17 mouse cellular contexts compared by ENCODE assay signal in genomic region chr3:135843707-135844106, GRCm38 (mm10). TPM values are rescaled to one million over a fixed set of nuclear protein-coding genes. Genes with fewer than 3 reads are reported as not detected.
DNase-seq lines count a peak whose midpoint lies in the region; ATAC-seq and TF ChIP-seq lines count a peak whose summit lies in the region.
"Had no signal": no experiment of that assay in that cellular context is flagged by ENCODE, and none has a peak within 500 bp of the region (broad histone marks: within the 10 kb centered on the region; RNA-seq: fewer than 3 reads in every experiment).

No protein-coding gene starts in this region.

- DNase-seq in heart, adult 18-20 months = no peak
- peak; percentile 56 for DNase-seq in G1E (ENCODE audit: low spot score)
- DNase-seq in c-Kit-negative CD71-positive TER-119-positive erythroid progenitor cells, embryonic 14.5 days (ENCODE audit: low read depth, low spot score) = peak; percentile 52
- peak; percentile 76 for DNase-seq in liver, embryonic 13.5 days
- no peak for DNase-seq in right cerebral cortex, postnatal 36 days (ENCODE audit: low spot score in 2 of 2)
- DNase-seq in adrenal gland, postnatal 25 days = no peak
- no peak for DNase-seq in testis, postnatal 10 days (ENCODE audit: low spot score)
- DNase-seq: cerebellum, adult 8-10 months; kidney, adult 18-20 months; lung, postnatal 14 days; midbrain, embryonic 14.5 days; right cerebral cortex, postnatal 4 days; thymus, postnatal 36 days had no signal

- TF ChIP-seq CTCF in G1E (IDR thresholded peaks at IDR 0.05; ENCODE audit: low read depth, low read length) = no peak

- no peaks in the 10 kb centered on the region for H3K9me3 ChIP-seq in heart, embryonic 16.5 days (replicated peaks; ENCODE audit: control insufficient read depth, low read length)
- H3K9me3 ChIP-seq in G1E (replicated peaks) = no peaks in the 10 kb centered on the region
- no peaks in the 10 kb centered on the region for H3K9me3 ChIP-seq in liver, embryonic 13.5 days (replicated peaks)
- H3K9me3 ChIP-seq: limb, embryonic 13.5 days had no signal

- WGBS in heart, embryonic 16.5 days = 27% methylated on average over 8 of the region's 8 CpGs
- 22% methylated on average over 8 of the region's 8 CpGs for WGBS in liver, embryonic 13.5 days (ENCODE audit: insufficient replicate concordance)

- H3K27ac ChIP-seq in heart, embryonic 16.5 days (ENCODE audit: low read length) = no peak overlapping the region
- peak overlapping the region; percentile 86 for H3K27ac ChIP-seq in liver, embryonic 13.5 days
- H3K27ac ChIP-seq: limb, embryonic 13.5 days had no signal

- no peaks in the 10 kb centered on the region for H3K36me3 ChIP-seq in heart, embryonic 16.5 days (ENCODE audit: control insufficient read depth, insufficient read depth)
- peaks cover 42% of the 10 kb centered on the region for H3K36me3 ChIP-seq in G1E (replicated peaks)
- peaks cover 23% of the 10 kb centered on the region for H3K36me3 ChIP-seq in liver, embryonic 13.5 days
- H3K36me3 ChIP-seq: limb, embryonic 13.5 days had no signal

- H3K4me2 ChIP-seq in heart, embryonic 16.5 days (ENCODE audit: low read depth, low read length) = peak overlapping the region; percentile 34
- peak overlapping the region; percentile 57 for H3K4me2 ChIP-seq in liver, embryonic 13.5 days
- H3K4me2 ChIP-seq: limb, embryonic 13.5 days had no signal

- H3K27me3 ChIP-seq in heart, embryonic 16.5 days (ENCODE audit: control insufficient read depth, insufficient read depth, low read length) = no peaks in the 10 kb centered on the region
- H3K27me3 ChIP-seq in G1E (ENCODE audit: insufficient read depth, low read length) = no peaks in the 10 kb centered on the region
- no peaks in the 10 kb centered on the region for H3K27me3 ChIP-seq in liver, embryonic 13.5 days
- H3K27me3 ChIP-seq: limb, embryonic 13.5 days; Patski had no signal

- H3K9ac ChIP-seq in heart, embryonic 16.5 days (ENCODE audit: low read length) = no peak overlapping the region
- H3K9ac ChIP-seq in liver, embryonic 13.5 days = peak overlapping the region; percentile 23; the same call in 1 of the 2 replicates
- H3K9ac ChIP-seq: limb, embryonic 13.5 days had no signal

- ATAC-seq in heart, embryonic 16.5 days (replicated peaks; ENCODE audit: extremely low read depth, insufficient read depth, low FRiP score) = peak; percentile 85
- ATAC-seq in G1E (ENCODE audit: extremely low read depth, insufficient number of reproducible peaks, low FRiP score, poor library complexity, severe bottlenecking) = peak; percentile 91
- peak; percentile 97 for ATAC-seq in liver, embryonic 13.5 days (ENCODE audit: low read depth)
- ATAC-seq: CD4-positive, CD25-positive, alpha-beta regulatory T cell, adult 4 months; Patski had no signal

- H3K4me3 ChIP-seq in heart, embryonic 16.5 days (ENCODE audit: low read length) = no peak overlapping the region
- peak overlapping the region; percentile 38; the same call in 1 of the 2 replicates for H3K4me3 ChIP-seq in G1E (ENCODE audit: low read depth, low read length)
- peak overlapping the region; percentile 12 for H3K4me3 ChIP-seq in liver, embryonic 13.5 days (replicated peaks)
- H3K4me3 ChIP-seq: limb, embryonic 13.5 days had no signal

- H3K4me1 ChIP-seq in heart, embryonic 16.5 days (ENCODE audit: control insufficient read depth, insufficient read depth, low read length) = no peaks in the 10 kb centered on the region; the same call in 1 of the 2 replicates
- peaks cover 62% of the 10 kb centered on the region for H3K4me1 ChIP-seq in G1E (ENCODE audit: insufficient read depth, low read depth, low read length)
- H3K4me1 ChIP-seq in liver, embryonic 13.5 days (replicated peaks) = peaks cover 65% of the 10 kb centered on the region

RNA-seq across cellular contexts. Expression of gene Slc39a8, which starts 18.6 kb away (rescaled TPM):
- 12.1 and 15.1 TPM in 2 replicates for polyA plus RNA-seq in heart, embryonic 16.5 days (2015; fragmentation: Nextera tagmentation; extraction: Ambion mirVana)
- 1 to 10 TPM; 4.6 to 7.6 TPM for total RNA-seq in heart, adult 18-20 months (2021)
- total RNA-seq in G1E (2014; fragmentation: Nextera tagmentation) = 121 and 149 TPM in 2 replicates
- total RNA-seq in G1E (2017) = 64.9 and 68.2 TPM in 2 replicates
- 23.9 and 29.8 TPM in 2 replicates for polyA plus RNA-seq in G1E (2012)
- 61.3 and 76.0 TPM in 2 replicates for polyA plus RNA-seq in liver, embryonic 13.5 days (2015; fragmentation: Nextera tagmentation; extraction: Ambion mirVana)
- 3.6 and 4.1 TPM in 2 replicates for total RNA-seq in adrenal gland, postnatal 25 days (2021)
- polyA plus RNA-seq: Patski had no signal

Comparison
In these comparisons a context has a peak if more than half of its experiments do, and no peak if none do; other contexts are left out.
1. DNase-seq: peak in G1E (single experiment), c-Kit-negative CD71-positive TER-119-positive erythroid progenitor cells, embryonic 14.5 days (single experiment) and liver, embryonic 13.5 days (single experiment); none in heart, adult 18-20 months (0 of 2), right cerebral cortex, postnatal 36 days (0 of 2), adrenal gland, postnatal 25 days (single experiment) and testis, postnatal 10 days (single experiment).
2. RNA of gene Slc39a8, which starts 18.6 kb away (total RNA-seq): 64.9 to 149 TPM in G1E; 4.6 to 7.6 TPM in heart, adult 18-20 months and 3.6 to 4.1 TPM in adrenal gland, postnatal 25 days; every median in the first group is over 4 times any median in the second.
3. Peak in every context shown above with its lines, with median percentiles within 50 percentile points of each other: ATAC-seq.